Mouse (Mus musculus) kidney, adult 2 months (tissue): ENCODE measurements around the gene Tradd.

Source experiments
- CTCF ChIP-seq: fragments of 200-500 bp; conservative IDR thresholded peaks from 2 replicates; pipeline ENCODE4 v1.5.1; 2011; ENCODE audit warnings: low read depth, mild to moderate bottlenecking, control low read depth, low read length, moderate library complexity, mixed read lengths; ENCODE audit not compliant: insufficient read depth, insufficient read length
- POLR2A ChIP-seq: fragments of 200-500 bp; IDR thresholded peaks from one replicate; pipeline ENCODE4 v1.6.1; 2011; ENCODE audit warnings: low read depth, low read length, control low read depth

- TF ChIP-seq POLR2A: no peak
- TF ChIP-seq CTCF: no peak
These were observed 17.4 kb upstream of the Tradd start for GRCm38 (mm10) chr8:105281821-105282220.
